ENCODE assay signal across 9 mouse cellular contexts in genomic region chr2:155207419-155207818, GRCm38 (mm10). TPM values are rescaled to one million over a fixed set of nuclear protein-coding genes. Genes with fewer than 3 reads are reported as not detected.
A peak's percentile ranks its signal among the peaks of the same experiment; 100 is the strongest.
DNase-seq lines count a peak whose midpoint lies in the region; ATAC-seq and TF ChIP-seq lines count a peak whose summit lies in the region.
"Had no signal": no experiment of that assay in that cellular context is flagged by ENCODE, and none has a peak within 500 bp of the region (broad histone marks: within the 10 kb centered on the region; RNA-seq: fewer than 3 reads in every experiment).

No protein-coding gene starts in this region.

- TF ChIP-seq CTCF in lung, postnatal 0 days (IDR thresholded peaks at IDR 0.05) = peak; percentile 76

- no peaks in the 10 kb centered on the region for H3K9me3 ChIP-seq in liver, embryonic 11.5 days (ENCODE audit: control insufficient read depth, low read length)
- no peaks in the 10 kb centered on the region for H3K9me3 ChIP-seq in lung, postnatal 0 days (ENCODE audit: low read length)
- H3K9me3 ChIP-seq: liver, embryonic 15.5 days had no signal

- no peak overlapping the region for H3K9ac ChIP-seq in liver, embryonic 11.5 days (ENCODE audit: low read depth, low read length)
- H3K9ac ChIP-seq in lung, postnatal 0 days (replicated peaks; ENCODE audit: low read depth) = no peak overlapping the region
- H3K9ac ChIP-seq: liver, embryonic 15.5 days had no signal

- H3K4me1 ChIP-seq in liver, embryonic 11.5 days (replicated peaks; ENCODE audit: control insufficient read depth, insufficient read depth, low read length) = no peaks in the 10 kb centered on the region
- H3K4me1 ChIP-seq in lung, postnatal 0 days (ENCODE audit: insufficient read depth, low read depth, low read length) = no peaks in the 10 kb centered on the region
- H3K4me1 ChIP-seq: liver, embryonic 15.5 days had no signal

- H3K4me2 ChIP-seq in liver, embryonic 11.5 days = no peak overlapping the region
- no peak overlapping the region for H3K4me2 ChIP-seq in lung, postnatal 0 days (replicated peaks; ENCODE audit: low read depth, low read length)
- H3K4me2 ChIP-seq: liver, embryonic 15.5 days had no signal

- peak; percentile 34 for DNase-seq in cerebellum, adult 9-10 months
- no peak for DNase-seq in cerebellum, adult 11-12 months
- DNase-seq in liver = peak; percentile 18
- no peak for DNase-seq in liver, embryonic 11.5 days (ENCODE audit: low spot score)
- DNase-seq in cerebellum, postnatal 36 days = peak; percentile 19 to 20
- DNase-seq in lung, postnatal 0 days (ENCODE audit: low spot score) = peak; percentile 35
- DNase-seq in right cerebral cortex, postnatal 36 days (ENCODE audit: low spot score in 2 of 2) = no peak
- no peak for DNase-seq in layer of hippocampus, adult 9-11 months

- TF ChIP-seq EP300 in lung, postnatal 0 days (IDR thresholded peaks at IDR 0.05) = no peak

- H3K36me3 ChIP-seq in liver, embryonic 11.5 days (ENCODE audit: control insufficient read depth, insufficient read depth, low read length) = peaks cover 14% of the 10 kb centered on the region
- H3K36me3 ChIP-seq in lung, postnatal 0 days (ENCODE audit: insufficient read depth, low read length) = peaks cover 31% of the 10 kb centered on the region; the same call in 1 of the 2 replicates

- ATAC-seq in liver, embryonic 11.5 days (replicated peaks; ENCODE audit: low FRiP score) = no peak
- no peak for ATAC-seq in lung, postnatal 0 days

- WGBS in liver, embryonic 11.5 days = 71% methylated on average over 2 of the region's 2 CpGs
- 77% methylated on average over 2 of the region's 2 CpGs for WGBS in lung, postnatal 0 days

- H3K4me3 ChIP-seq in liver, embryonic 11.5 days (ENCODE audit: low read depth, low read length) = no peak overlapping the region
- H3K4me3 ChIP-seq in lung, postnatal 0 days (ENCODE audit: low read depth, low read length) = no peak overlapping the region
- H3K4me3 ChIP-seq: liver, embryonic 15.5 days had no signal

- no peak overlapping the region for H3K27ac ChIP-seq in liver, embryonic 11.5 days (ENCODE audit: low read depth, low read length)
- no peak overlapping the region for H3K27ac ChIP-seq in lung, postnatal 0 days (ENCODE audit: low read length)
- H3K27ac ChIP-seq: liver, embryonic 15.5 days had no signal

- H3K27me3 ChIP-seq in liver, embryonic 11.5 days (replicated peaks; ENCODE audit: control insufficient read depth, insufficient read depth, low read length) = no peaks in the 10 kb centered on the region
- no peaks in the 10 kb centered on the region for H3K27me3 ChIP-seq in lung, postnatal 0 days (replicated peaks; ENCODE audit: insufficient read depth, low read length)
- H3K27me3 ChIP-seq: liver, embryonic 15.5 days had no signal

RNA-seq across cellular contexts. Expression of gene Dynlrb1, which starts 28.9 kb away (rescaled TPM):
- polyA plus RNA-seq in liver, embryonic 11.5 days (2014; fragmentation: Nextera tagmentation; extraction: Ambion mirVana) = 272 and 289 TPM in 2 replicates
- polyA plus RNA-seq in lung, postnatal 0 days (2015; fragmentation: Nextera tagmentation; extraction: Ambion mirVana) = 332 TPM in 2 replicates

Comparison
In these comparisons a context has a peak if more than half of its experiments do, and no peak if none do; other contexts are left out.
1. DNase-seq: peak in cerebellum, adult 9-10 months (single experiment), liver (single experiment), cerebellum, postnatal 36 days (2 of 2) and lung, postnatal 0 days (single experiment); none in cerebellum, adult 11-12 months (single experiment), liver, embryonic 11.5 days (single experiment), right cerebral cortex, postnatal 36 days (0 of 2) and layer of hippocampus, adult 9-11 months (single experiment).